Mouse (Mus musculus) kidney, adult 10 weeks (tissue): ENCODE data around the gene Plbd1. TPM values are rescaled to one million over a fixed set of nuclear protein-coding genes. Genes with fewer than 3 reads are reported as not detected.

Experiments used
- polyA plus RNA-seq: library from polyadenylated mRNA; stranded (reverse); fragments of 350-450 nt; fragmentation: Illumina TruSeq; extraction: RNeasy Lipid Tissue Mini Kit (QIAGEN cat#74804); gene quantifications from one replicate; pipeline ENCODE4 v1.2.3, GENCODE M21; 2014; ENCODE audit warnings: low read depth, low replicate concordance

Gene Plbd1
- polyA plus RNA-seq, result 16.1 TPM

GRCm38 (mm10) chr6:136661706-136662016, at the start of gene Plbd1:
Gene Plbd1, minus strand, starts transcription at chr6:136661928.

Other genes with a start within 250 kb of the Plbd1 start
- gene E330021D16Rik, start 246.4 kb downstream of the Plbd1 start, polyA plus RNA-seq, result 1.8 TPM
- gene Atf7ip, start 155.8 kb downstream of the Plbd1 start, polyA plus RNA-seq, result 22.0 TPM
- gene Gucy2c, start 119.8 kb upstream of the Plbd1 start, polyA plus RNA-seq, result not detected
- 0.20 TPM for gene Hist4h4, start 142.5 kb upstream of the Plbd1 start, polyA plus RNA-seq
- gene H2afj, start 146.3 kb upstream of the Plbd1 start, polyA plus RNA-seq, result 12.7 TPM
- gene BC049715, start 165.7 kb upstream of the Plbd1 start, polyA plus RNA-seq, result 1.3 TPM
- gene Wbp11, start 166.3 kb upstream of the Plbd1 start, polyA plus RNA-seq, result 61.6 TPM
- 7.0 TPM for gene Smco3, start 173.5 kb upstream of the Plbd1 start, polyA plus RNA-seq
- 4.6 TPM for gene Art4, start 195.8 kb upstream of the Plbd1 start, polyA plus RNA-seq
- 112 TPM for gene Mgp, start 213.9 kb upstream of the Plbd1 start, polyA plus RNA-seq